Mouse (Mus musculus) monocyte, adult 5-6 weeks (primary cell): ENCODE data around the gene Ctla2a. TPM values are rescaled to one million over a fixed set of nuclear protein-coding genes. Genes with fewer than 3 reads are reported as not detected.
"Not testable (repeated sequence)": the region's sequence is repeated elsewhere in the genome, so short reads cannot be mapped to it uniquely, and the experiment has no call there.

Source experiments
- ATAC-seq: fragments of 153-309, 156-312 bp; replicated peaks from 2 replicates; pipeline ENCODE4 v1.8.0; 2017; ENCODE audit warnings: mild to moderate bottlenecking; ENCODE audit not compliant: low TSS enrichment, insufficient number of reproducible peaks, severe bottlenecking, poor library complexity, low FRiP score
- total RNA-seq: library from RNA; stranded (forward); fragments of 200-1000, 200-491, 200-594 nt; gene quantifications from 3 replicates; pipeline ENCODE4 v1.2.3, GENCODE M21; 2017

Ctla2a gene
- total RNA-seq: 225 to 1,243 TPM (median 270 TPM) in 3 replicates

DNA sequence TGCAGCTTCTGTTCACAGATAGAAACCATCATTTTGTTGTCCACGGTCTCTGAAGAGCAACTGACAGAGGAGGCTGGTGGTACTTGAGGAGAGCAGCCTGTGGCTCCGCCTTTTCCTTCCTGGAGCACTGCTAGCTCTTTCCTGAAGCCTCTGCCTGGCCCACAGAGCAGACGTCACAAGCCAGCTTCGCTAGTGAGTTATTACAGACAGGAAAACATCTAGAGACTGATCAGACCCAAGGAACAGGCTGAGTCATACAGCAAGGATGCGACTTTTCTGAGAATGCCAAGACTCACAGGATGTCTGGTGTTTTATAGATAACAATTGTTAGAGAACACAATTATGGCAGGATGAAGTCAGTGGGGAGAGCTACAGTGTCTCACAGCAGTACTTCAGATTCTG lies at the start of gene Ctla2a, which contains the start of gene Gm49391:
TSS of gene Ctla2a (minus strand) at position 126 of the 402 bp plus-strand sequence.
TSS of gene Gm49391 (minus strand) at position 72 of the 402 bp plus-strand sequence.
- peak; percentile 53; the same call in 1 of the 2 replicates for ATAC-seq

- ATAC-seq: not testable (repeated sequence)
These were observed 35.9 kb upstream of the Ctla2a start for GRCm38 (mm10) chr13:60972319-60972718.

DNA sequence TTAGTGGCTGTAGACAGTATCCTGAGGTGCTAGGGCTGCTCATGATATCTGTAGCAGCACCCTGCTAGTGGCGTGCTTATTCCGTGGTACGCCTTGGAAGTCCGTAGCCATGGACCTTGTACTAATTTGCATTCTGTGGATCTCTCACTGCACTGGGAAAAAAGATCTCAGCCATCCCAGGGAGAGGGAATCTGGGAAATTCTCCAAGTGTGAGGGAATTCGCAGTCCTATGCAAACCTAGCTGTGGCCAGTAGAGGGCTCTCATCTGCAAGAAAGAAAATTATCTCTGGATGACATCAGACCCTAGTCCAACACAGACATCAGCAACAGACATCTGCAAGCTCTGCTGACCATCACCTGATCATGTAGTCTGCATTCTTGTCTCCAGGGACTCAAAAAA lies 27.6 kb upstream of the Ctla2a start:
- ATAC-seq: not testable (repeated sequence)

- ATAC-seq: no peak
These were observed 25.3 kb upstream of the Ctla2a start for GRCm38 (mm10) chr13:60961706-60962105.

GRCm38 (mm10) chr13:60941884-60942283 lies 5.5 kb upstream of the Ctla2a start, which contains the start of gene Tpbpa:
Gene Tpbpa, minus strand, starts transcription at chr13:60941984.
- ATAC-seq: not testable (repeated sequence)

DNA sequence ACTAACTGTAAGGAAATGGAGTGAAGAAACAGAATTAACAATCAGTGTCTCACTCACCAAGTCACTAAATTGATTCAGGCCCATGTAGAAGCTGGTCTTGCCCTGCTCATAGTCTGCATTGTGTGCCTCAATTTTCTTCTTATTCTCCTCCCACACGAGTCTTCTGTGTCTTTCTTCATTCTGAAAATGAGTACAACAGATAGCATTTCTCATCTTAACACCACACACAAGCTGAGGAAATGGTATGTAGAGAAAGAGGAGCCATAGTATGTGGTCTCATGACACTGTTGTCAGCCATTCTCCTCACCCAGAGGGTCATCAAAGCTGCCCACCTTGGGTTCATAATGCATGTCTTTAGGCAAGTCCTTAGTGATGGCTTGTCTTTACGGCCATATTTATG lies 935 bp downstream of the Ctla2a start, which contains the start of gene Gm49393:
TSS of gene Gm49393 (minus strand) at position 101 of the 400 bp plus-strand sequence.
- ATAC-seq: not testable (repeated sequence)

DNA sequence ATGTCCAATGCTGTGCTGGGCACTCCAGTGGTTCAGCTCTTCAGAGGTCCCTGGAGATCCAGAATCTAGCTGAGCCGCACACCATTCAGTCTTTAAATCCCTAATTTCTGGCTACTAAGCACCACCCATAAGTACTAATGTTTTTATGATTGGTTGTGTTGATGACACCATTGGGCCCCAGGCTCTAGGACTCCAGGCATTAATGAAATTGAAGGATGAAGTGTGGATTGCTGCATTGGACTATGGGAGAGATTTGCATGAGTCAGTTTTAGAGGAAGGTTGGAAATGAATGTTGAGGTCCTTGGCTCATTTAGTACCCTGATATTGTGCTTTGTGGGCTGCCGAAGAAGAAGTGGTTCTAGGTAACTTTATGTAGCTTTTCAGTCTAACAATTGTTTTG lies 31.6 kb downstream of the Ctla2a start, which contains the start of gene Tpbpb:
TSS of gene Tpbpb (minus strand) at position 101 of the 400 bp plus-strand sequence.
- ATAC-seq: not testable (repeated sequence)

DNA sequence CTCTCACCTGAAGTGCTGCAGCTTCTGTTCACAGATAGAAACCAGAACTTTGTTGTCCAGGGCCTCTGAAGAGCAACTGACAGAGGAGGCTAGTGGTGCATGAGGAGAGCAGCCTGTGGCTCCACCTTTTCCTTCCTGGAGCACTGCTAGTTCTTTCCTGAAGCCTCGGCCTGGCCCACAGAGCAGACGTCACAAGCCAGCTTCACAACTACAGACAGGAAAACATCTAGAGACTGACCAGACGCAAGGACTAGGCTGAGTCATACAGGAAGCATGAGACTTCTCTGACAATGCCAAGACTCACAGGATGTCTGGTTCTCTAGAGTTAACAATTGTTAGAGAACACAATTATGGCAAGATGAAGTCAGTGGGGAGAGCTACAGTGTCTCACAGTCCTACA lies 39.1 kb downstream of the Ctla2a start, which contains the start of gene Ctla2b:
TSS of gene Ctla2b (minus strand) at position 120 of the 400 bp plus-strand sequence.
- ATAC-seq: peak; percentile 91

GRCm38 (mm10) chr13:60896794-60897193 lies 39.6 kb downstream of the Ctla2a start, which contains the start of gene Gm49392:
Gene Gm49392, minus strand, starts transcription at chr13:60896894.
- ATAC-seq: not testable (repeated sequence)

GRCm38 (mm10) chr13:60895406-60896160 lies 40.8 kb downstream of the Ctla2a start:
- 0 out of 2 replicates have a peak, but pooled peaks have one; percentile 17 for ATAC-seq

DNA sequence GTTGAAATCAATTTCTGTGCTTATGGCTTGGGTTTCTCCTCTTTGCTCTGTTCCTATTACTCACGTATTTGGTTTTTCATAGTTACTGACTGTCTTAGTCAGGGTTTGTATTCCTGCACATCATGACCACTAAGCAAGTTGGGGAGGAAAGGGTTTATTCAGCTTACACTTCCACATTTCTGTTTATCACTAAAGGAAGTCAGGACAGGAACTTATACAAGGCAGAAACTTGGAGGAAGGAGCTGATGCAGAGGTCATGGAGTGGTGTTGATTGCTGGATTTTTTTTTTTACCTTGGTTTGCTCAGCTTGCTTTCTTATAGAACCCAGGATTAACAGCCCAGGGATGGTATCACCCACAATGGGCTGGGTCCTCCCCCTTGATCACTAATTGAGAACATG lies 44.1 kb downstream of the Ctla2a start:
- no peak for ATAC-seq

Other genes with a start within 250 kb of the Ctla2a start
- gene BC051665, start 150.3 kb downstream of the Ctla2a start, total RNA-seq: not detected in 3 replicates
- gene Ctsll3, start 133.8 kb downstream of the Ctla2a start, total RNA-seq: not detected in 3 replicates
- gene 4930486L24Rik, start 72.2 kb downstream of the Ctla2a start, total RNA-seq: 2.1 TPM in 1 of 3 replicates, not detected in the others
- gene Gm49392, start 39.7 kb downstream of the Ctla2a start, total RNA-seq: 4.3 to 25.3 TPM (median 13.1 TPM) in 3 replicates
- gene Ctla2b, start 39.2 kb downstream of the Ctla2a start, total RNA-seq: 49.2 to 249 TPM (median 61.2 TPM) in 3 replicates
- gene Tpbpb, start 31.7 kb downstream of the Ctla2a start, total RNA-seq: not detected in 3 replicates
- not detected in 3 replicates for gene Gm49393, start 1.0 kb downstream of the Ctla2a start, total RNA-seq
- 15.1 to 325 TPM (median 39.5 TPM) in 3 replicates for gene Gm49391, start 54 bp downstream of the Ctla2a start, total RNA-seq
- gene Tpbpa, start 5.4 kb upstream of the Ctla2a start, total RNA-seq: not detected in 3 replicates
- not detected in 3 replicates for gene Ctsj, start 69.3 kb upstream of the Ctla2a start, total RNA-seq
- gene Ctsq, start 104.0 kb upstream of the Ctla2a start, total RNA-seq: not detected in 3 replicates
- gene Ctsr, start 227.6 kb upstream of the Ctla2a start, total RNA-seq: not detected in 3 replicates